Mouse (Mus musculus) hindbrain, embryonic 13.5 days (tissue): ENCODE measurements around the gene Spocd1. TPM values are rescaled to one million over a fixed set of nuclear protein-coding genes. Genes with fewer than 3 reads are reported as not detected.

ENCODE experiments used
- ATAC-seq: fragments of 200-750 bp; cut with Nextera tagmentation; 2 replicates; pipeline ENCODE4 v1.8.0; 2017; ENCODE audit warnings: moderate TSS enrichment; ENCODE audit not compliant: low FRiP score
- H3K27ac ChIP-seq: fragments of 300-500 bp; sonication (generic); 2 replicates; pipeline ENCODE4 v1.5.1; 2015; ENCODE audit warnings: inconsistent platforms, mild to moderate bottlenecking, moderate library complexity
- H3K27me3 ChIP-seq: fragments of 300-500 bp; sonication (generic); 2 replicates; pipeline ENCODE4 v1.6.1; 2015; ENCODE audit warnings: mild to moderate bottlenecking, inconsistent platforms
- H3K36me3 ChIP-seq: fragments of 300-500 bp; sonication (generic); 2 replicates; pipeline ENCODE4 v1.6.1; 2015; ENCODE audit warnings: mild to moderate bottlenecking, inconsistent platforms
- H3K4me1 ChIP-seq: fragments of 300-500 bp; sonication (generic); replicated peaks from 2 replicates; pipeline ENCODE4 v1.6.1; 2015; ENCODE audit warnings: inconsistent platforms
- H3K4me2 ChIP-seq: fragments of 300-500 bp; sonication (generic); 2 replicates; pipeline ENCODE4 v1.6.1; 2015; ENCODE audit warnings: inconsistent platforms, mild to moderate bottlenecking, moderate library complexity
- H3K4me3 ChIP-seq: fragments of 300-500 bp; sonication (generic); 2 replicates; pipeline ENCODE4 v1.5.1; 2015; ENCODE audit warnings: mild to moderate bottlenecking, inconsistent platforms
- H3K9ac ChIP-seq: fragments of 300-500 bp; sonication (generic); 2 replicates; pipeline ENCODE4 v1.6.1; 2015; ENCODE audit warnings: mild to moderate bottlenecking, inconsistent platforms
- H3K9me3 ChIP-seq: fragments of 300-500 bp; sonication (generic); 2 replicates; pipeline ENCODE4 v1.6.1; 2016; ENCODE audit warnings: inconsistent platforms
- WGBS: fragments of 180-500 bp; shearing (Covaris S2); methylation state at CpG from one replicate; pipeline ENCODE4 v1.1.7; 2015; 5-methylcytosine and 5-hydroxymethylcytosine counted together
- polyA plus RNA-seq: library from polyadenylated mRNA; unstranded; fragments of >200 nt; fragmentation: Nextera tagmentation; extraction: Ambion mirVana; gene quantifications from 2 replicates; pipeline ENCODE4 v1.2.1, GENCODE M21; 2015

Spocd1 gene
- polyA plus RNA-seq, 1 experiment from 2014 or later = not detected

DNA sequence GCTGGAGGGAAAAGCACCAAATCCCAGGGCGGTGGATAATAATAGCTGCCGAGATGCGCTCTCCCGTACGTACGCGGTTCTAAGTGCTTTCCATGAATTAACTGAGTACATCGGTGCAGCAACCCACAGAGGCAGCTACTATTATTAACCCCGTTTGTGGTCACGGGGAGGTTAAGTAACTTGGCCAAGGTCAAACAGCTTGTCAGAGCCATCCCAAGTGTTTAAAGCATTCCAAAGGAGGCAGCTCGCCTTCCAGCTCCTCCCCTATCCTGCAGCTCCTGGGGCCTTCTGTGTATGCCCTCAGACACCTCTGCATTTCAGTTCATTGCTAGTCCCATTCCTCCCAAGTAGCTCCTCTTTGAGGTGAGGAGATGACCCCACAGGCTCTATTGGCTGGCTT lies 36.2 kb downstream of the Spocd1 start:
- H3K4me3 ChIP-seq = no peak overlapping the region
- no peak overlapping the region for H3K9ac ChIP-seq
- peaks cover 58% of the 10 kb centered on the region for H3K4me1 ChIP-seq
- no peaks in the 10 kb centered on the region for H3K9me3 ChIP-seq
- peak overlapping the region; percentile 88 for H3K27ac ChIP-seq
- 52% methylated on average over 11 of the region's 11 CpGs for WGBS
- H3K27me3 ChIP-seq = no peaks in the 10 kb centered on the region
- no peak overlapping the region for H3K4me2 ChIP-seq
- H3K36me3 ChIP-seq = no peaks in the 10 kb centered on the region
- ATAC-seq = no peak

DNA sequence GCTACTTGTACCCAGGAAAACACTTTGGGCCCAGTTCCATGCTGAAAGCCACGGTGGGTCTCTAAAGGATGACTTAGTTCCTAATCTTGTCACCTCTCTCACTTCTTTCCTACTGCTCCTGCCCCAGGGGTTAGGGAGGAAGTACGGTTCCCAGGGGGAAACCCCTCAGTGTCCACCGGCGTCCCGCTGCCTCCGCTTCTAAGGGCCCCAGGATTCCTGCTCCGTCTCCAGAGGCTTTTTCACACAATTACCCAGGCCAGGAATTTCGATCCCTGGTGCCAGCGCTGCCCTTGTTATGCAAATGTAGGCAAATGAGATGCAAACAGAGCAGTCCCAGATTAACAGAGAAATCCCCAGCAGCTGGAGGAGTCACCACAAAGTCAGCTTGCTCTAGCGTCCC lies 37.2 kb downstream of the Spocd1 start:
- WGBS = 6% methylated on average over 10 of the region's 10 CpGs
- Histone ChIP-seq H3K27ac (peak overlapping the region; percentile 88), H3K4me1 (peaks cover 59% of the 10 kb centered on the region), H3K4me2 (no peak overlapping the region), H3K27me3 (no peaks in the 10 kb centered on the region), H3K9me3 (no peaks in the 10 kb centered on the region), H3K9ac (peak overlapping the region; percentile 25; the same call in 1 of the 2 replicates), H3K36me3 (no peaks in the 10 kb centered on the region), H3K4me3 (no peak overlapping the region)
- ATAC-seq = no peak

DNA sequence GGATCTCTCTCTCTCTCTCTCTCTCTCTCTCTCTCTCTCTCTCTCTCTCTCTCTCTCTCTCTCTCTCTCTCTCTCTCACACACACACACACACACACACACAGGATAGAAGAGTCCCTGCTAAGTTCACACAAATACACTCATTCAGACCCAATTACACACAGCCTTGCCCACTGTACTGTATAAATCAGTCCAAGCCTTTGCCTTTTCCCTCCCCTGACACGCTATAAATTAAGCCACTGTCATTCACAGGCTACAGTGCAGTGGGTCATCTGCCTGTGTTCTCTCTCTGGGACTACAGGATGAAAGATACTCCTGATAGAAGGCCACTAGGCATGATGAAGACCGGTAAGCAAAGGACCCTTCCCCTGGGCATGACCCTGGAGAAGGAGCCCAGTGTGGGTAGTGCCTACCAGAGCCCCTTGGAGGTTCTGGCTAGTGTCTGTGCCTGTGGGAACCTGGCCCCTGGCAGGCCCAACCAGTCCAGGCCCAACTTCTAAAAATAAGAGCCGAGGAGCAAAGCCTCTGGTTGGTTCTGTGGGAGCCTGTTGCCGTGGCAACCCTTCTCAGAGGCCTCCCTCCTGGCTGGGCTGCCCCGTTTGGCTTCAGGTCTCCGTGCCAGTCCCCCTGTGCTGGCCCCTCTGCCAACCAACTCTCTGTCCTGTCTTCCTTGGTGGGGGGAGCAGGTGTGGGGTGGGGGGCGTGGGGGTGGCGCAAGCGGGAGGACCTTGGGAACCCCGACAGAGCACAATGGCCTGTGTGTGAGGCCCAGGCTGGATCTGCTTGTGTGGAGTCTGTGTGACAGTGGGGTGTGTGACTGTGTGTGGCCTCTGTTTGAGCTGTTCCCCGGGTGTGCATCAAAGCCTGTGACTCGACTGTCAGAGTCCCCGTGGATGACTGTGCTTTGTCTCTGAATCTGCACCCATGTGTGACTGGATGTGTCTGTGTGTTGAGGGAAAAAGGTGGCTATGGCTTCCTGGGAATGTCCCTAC lies 38.3 kb downstream of the Spocd1 start:
- Histone ChIP-seq H3K36me3 (no peaks in the 10 kb centered on the region), H3K9ac (peak overlapping the region; percentile 43), H3K4me2 (peak overlapping the region; percentile 34), H3K4me3 (no peak overlapping the region), H3K27me3 (peaks cover 9% of the 10 kb centered on the region; the same call in 1 of the 2 replicates), H3K4me1 (peaks cover 69% of the 10 kb centered on the region), H3K9me3 (no peaks in the 10 kb centered on the region), H3K27ac (peak overlapping the region; percentile 88)
- peak; percentile 80 for ATAC-seq
- 16% methylated on average over 13 of the region's 13 CpGs for WGBS

DNA sequence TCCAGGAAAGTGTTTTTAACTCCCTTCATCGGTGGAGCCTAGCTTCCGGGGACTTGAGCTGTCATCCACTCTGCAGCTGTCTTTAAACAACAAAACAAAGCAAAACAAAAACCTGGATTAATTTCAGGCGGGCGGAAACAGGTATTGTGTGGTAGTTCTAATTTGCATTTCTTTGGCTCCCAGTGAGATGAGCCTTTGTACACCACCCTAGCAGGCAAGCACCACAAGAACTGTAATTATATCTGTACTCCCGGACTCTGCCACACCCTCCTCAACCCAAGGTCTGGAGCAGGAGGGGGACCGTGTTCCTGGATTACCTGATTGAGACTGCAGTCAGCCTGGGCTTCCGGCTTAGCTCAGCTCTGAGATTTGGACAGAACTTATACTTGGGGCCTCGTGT lies 41.1 kb downstream of the Spocd1 start:
- Histone ChIP-seq H3K4me3 (no peak overlapping the region), H3K27me3 (peaks cover 30% of the 10 kb centered on the region; the same call in 1 of the 2 replicates), H3K27ac (peak overlapping the region; percentile 53; the same call in 1 of the 2 replicates), H3K9me3 (no peaks in the 10 kb centered on the region), H3K4me2 (no peak overlapping the region), H3K9ac (no peak overlapping the region), H3K36me3 (no peaks in the 10 kb centered on the region), H3K4me1 (peaks cover 78% of the 10 kb centered on the region)
- ATAC-seq = no peak
- 27% methylated on average over 8 of the region's 8 CpGs for WGBS

DNA sequence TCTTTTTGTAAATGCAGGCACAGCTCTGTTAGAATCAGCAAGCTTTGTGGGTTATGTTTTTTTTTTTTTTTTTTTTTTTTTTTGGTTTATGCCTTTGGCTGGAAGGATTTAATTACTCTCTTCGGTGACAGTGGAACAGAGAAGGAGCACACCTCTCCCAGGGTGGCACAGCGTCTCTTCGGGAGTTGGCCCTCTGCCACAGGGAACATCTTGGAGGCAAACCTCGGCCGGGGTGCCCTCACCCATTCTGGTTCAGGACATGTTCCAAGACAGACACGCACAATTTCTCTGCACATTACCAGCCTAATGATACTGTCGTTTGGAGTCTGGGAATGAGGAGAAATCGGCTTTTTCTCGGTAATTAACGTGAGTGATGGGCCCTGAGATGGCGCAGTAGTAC lies 41.8 kb downstream of the Spocd1 start:
- Histone ChIP-seq H3K36me3 (no peaks in the 10 kb centered on the region), H3K9ac (no peak overlapping the region), H3K27ac (no peak overlapping the region), H3K4me1 (peaks cover 71% of the 10 kb centered on the region), H3K4me2 (no peak overlapping the region), H3K4me3 (no peak overlapping the region), H3K27me3 (peaks cover 36% of the 10 kb centered on the region; the same call in 1 of the 2 replicates), H3K9me3 (no peaks in the 10 kb centered on the region)
- no peak for ATAC-seq
- 65% methylated on average over 11 of the region's 11 CpGs for WGBS

DNA sequence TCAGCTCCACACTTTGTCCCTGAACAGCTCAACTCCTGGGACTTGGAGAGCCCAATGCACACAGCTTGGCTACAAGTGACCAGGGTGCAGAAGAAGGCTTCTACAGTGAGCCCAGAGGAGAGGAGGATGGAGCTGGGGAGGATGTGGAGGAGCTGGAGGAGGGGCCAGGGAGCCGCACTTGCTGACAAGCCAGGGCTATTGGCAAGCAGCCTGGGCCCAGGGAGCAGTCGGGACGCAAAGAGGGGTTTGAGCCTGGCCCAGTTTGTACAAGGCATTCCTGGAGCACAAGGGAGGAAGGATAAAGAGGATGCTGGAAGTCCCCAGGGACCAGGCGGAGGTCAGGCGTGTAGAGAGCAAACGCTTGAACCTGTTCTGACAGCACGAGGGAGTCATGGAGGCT lies 42.9 kb downstream of the Spocd1 start:
- H3K4me1 ChIP-seq = peaks cover 59% of the 10 kb centered on the region
- H3K9ac ChIP-seq = no peak overlapping the region
- H3K36me3 ChIP-seq = no peaks in the 10 kb centered on the region
- no peak overlapping the region for H3K27ac ChIP-seq
- no peak overlapping the region for H3K4me3 ChIP-seq
- H3K9me3 ChIP-seq = no peaks in the 10 kb centered on the region
- 33% methylated on average over 7 of the region's 7 CpGs for whole genome bisulfite sequencing
- no peak overlapping the region for H3K4me2 ChIP-seq
- H3K27me3 ChIP-seq = peaks cover 41% of the 10 kb centered on the region
- ATAC-seq = no peak

DNA sequence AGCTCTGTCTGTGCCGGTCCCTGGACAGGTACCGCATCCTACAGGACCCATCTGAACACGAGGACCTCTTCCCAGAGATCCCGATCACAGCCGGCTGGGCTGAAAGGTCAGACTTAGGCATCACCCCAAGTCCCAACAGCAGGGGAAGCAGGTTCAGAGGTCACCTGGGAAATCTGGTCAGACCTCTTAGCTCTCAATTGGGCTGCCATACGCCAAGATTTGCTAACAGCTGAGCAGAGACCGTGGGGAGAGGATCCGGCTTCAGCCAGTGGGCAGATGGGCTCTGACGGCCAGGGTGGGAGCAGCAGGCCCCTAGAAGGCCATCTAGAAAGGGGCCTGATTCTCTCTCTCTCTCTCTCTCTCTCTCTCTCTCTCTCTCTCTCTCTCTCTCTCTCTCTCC lies 45.2 kb downstream of the Spocd1 start:
- peaks cover 47% of the 10 kb centered on the region for H3K27me3 ChIP-seq
- H3K9ac ChIP-seq = no peak overlapping the region
- no peak overlapping the region for H3K4me2 ChIP-seq
- H3K4me3 ChIP-seq = no peak overlapping the region
- WGBS = 58% methylated on average over 9 of the region's 9 CpGs
- ATAC-seq = no peak
- H3K9me3 ChIP-seq = no peaks in the 10 kb centered on the region
- H3K27ac ChIP-seq = no peak overlapping the region
- no peaks in the 10 kb centered on the region for H3K36me3 ChIP-seq
- H3K4me1 ChIP-seq = peaks cover 60% of the 10 kb centered on the region

DNA sequence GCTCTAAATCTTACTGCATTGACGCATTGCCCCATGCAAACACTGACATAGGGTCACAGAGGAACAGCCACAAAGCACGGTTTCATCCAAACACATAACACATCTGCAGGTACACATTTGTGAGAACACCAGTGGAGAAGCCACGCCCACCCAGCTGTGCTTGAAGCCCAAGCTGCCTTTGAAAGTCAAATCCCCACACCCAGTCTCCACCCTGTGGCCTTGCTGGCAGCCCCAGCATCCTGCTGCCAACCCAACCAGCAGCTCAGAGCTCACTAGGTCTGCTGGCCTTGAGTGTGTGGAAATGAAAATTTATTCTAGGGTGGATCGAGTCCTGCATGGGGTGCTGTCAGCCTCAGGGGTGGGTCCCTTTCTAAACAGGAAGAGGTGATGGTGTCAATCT lies 48.2 kb downstream of the Spocd1 start:
- peaks cover 52% of the 10 kb centered on the region for H3K4me1 ChIP-seq
- no peak for ATAC-seq
- H3K27me3 ChIP-seq = peaks cover 53% of the 10 kb centered on the region
- no peaks in the 10 kb centered on the region for H3K36me3 ChIP-seq
- H3K27ac ChIP-seq = no peak overlapping the region
- H3K9ac ChIP-seq = no peak overlapping the region
- WGBS = 69% methylated on average over 4 of the region's 4 CpGs
- no peaks in the 10 kb centered on the region for H3K9me3 ChIP-seq
- H3K4me2 ChIP-seq = no peak overlapping the region
- no peak overlapping the region for H3K4me3 ChIP-seq

DNA sequence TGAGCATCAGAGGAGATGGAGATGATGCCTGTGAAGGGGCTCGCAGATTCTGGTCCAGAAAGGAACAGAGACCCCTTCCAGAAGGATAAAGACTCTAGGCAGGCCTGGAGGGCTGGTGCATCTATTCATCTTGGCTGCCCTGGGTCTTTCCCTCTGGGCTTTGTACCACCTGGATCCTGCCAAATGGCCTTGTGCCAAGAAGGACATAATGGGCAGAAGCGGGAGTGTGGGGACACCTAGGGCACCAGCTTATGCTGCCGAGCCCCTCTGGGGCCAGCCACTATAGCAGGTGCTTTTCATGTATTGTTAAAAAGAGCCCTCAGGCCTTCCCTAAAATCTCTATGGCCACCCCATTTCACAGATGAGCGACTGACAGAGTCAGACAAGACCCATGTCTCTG lies 49.2 kb downstream of the Spocd1 start:
- H3K9ac ChIP-seq = no peak overlapping the region; the same call in 1 of the 2 replicates
- no peaks in the 10 kb centered on the region for H3K36me3 ChIP-seq
- 53% methylated on average over 4 of the region's 4 CpGs for WGBS
- H3K4me3 ChIP-seq = no peak overlapping the region
- H3K4me1 ChIP-seq = peaks cover 53% of the 10 kb centered on the region
- no peak for ATAC-seq
- no peaks in the 10 kb centered on the region for H3K9me3 ChIP-seq
- peaks cover 51% of the 10 kb centered on the region for H3K27me3 ChIP-seq
- H3K27ac ChIP-seq = no peak overlapping the region
- H3K4me2 ChIP-seq = no peak overlapping the region

DNA sequence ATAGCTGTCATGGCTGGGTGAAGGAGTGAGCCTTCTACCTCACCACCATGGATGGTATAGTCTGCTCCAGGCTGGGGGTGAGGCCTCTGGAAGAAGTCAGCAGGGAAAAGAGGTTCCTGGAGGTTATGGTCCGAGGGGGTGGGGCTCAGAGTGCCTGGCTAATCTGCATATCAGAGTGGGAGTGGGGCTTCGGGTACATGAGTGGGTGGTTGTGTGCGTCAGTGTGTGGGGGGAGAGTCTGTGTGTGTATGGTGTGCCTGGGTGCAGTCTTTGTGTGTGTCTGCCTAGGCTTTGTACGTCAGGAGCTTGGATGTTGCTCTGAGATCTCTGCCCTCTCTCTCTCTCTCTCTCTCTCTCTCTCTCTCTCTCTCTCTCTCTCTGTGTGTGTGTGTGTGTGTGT lies 49.9 kb downstream of the Spocd1 start:
- no peak for ATAC-seq
- peaks cover 55% of the 10 kb centered on the region for H3K4me1 ChIP-seq
- 85% methylated on average over 4 of the region's 4 CpGs for WGBS

DNA sequence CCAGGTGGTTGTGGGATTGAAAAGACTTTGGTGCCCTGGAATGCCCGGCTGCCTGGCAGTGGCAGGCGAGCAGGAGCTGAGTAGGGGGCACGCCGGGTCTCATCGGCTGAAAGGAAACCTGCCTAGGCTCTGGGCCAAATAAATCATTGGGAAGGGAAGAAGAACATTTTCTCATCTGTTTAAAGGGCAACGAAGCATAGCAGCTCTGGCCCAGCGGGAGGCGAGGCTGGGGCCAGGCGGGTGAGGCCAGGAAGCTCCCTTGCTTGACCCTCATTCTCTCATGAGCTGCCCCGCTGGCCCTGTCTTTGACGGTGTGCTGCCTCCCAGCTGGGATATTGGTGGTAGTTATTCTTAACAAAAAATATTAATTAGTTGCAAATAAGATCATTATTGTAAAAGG lies 52.6 kb downstream of the Spocd1 start:
- H3K9ac ChIP-seq = peak overlapping the region; percentile 35
- 18% methylated on average over 11 of the region's 11 CpGs for WGBS

More for the DNA sequence above, 49.9 kb downstream of the Spocd1 start:
- Histone ChIP-seq H3K9me3 (no peaks in the 10 kb centered on the region), H3K27me3 (peaks cover 48% of the 10 kb centered on the region), H3K9ac (no peak overlapping the region), H3K27ac (no peak overlapping the region), H3K4me2 (no peak overlapping the region), H3K36me3 (no peaks in the 10 kb centered on the region), H3K4me3 (no peak overlapping the region)

DNA sequence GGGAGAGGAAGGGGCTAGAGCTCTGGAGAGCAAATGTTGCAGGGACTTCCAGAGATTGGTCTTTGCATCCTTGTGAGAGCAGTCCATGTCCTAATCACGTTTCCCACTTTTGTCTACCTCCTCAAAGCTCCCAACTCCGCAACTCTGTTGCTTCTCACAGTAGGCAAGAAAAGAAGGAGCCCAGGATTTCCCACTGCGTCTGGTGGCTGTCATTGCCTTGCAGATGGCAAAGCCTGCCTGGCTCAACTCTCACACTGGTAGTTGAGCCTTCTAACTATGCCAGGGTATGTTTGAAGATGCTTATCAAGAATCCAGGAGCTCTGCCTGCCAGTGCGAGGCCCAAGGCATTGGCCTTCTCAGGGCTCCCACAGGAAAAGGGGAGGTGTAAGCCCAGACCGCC lies 54.0 kb downstream of the Spocd1 start:
- Histone ChIP-seq H3K9ac (0 out of 2 replicates have a peak overlapping the region, but pooled peaks have one; percentile 13), H3K27ac (peak overlapping the region; percentile 67), H3K27me3 (peaks cover 40% of the 10 kb centered on the region), H3K4me3 (no peak overlapping the region), H3K36me3 (no peaks in the 10 kb centered on the region), H3K9me3 (no peaks in the 10 kb centered on the region), H3K4me2 (no peak overlapping the region), H3K4me1 (peaks cover 68% of the 10 kb centered on the region)
- ATAC-seq = no peak
- whole genome bisulfite sequencing = 19% methylated on average over 5 of the region's 5 CpGs

More for the DNA sequence above, 52.6 kb downstream of the Spocd1 start:
- no peaks in the 10 kb centered on the region for H3K36me3 ChIP-seq
- ATAC-seq = no peak
- H3K4me2 ChIP-seq = no peak overlapping the region
- no peak overlapping the region for H3K27ac ChIP-seq
- H3K9me3 ChIP-seq = no peaks in the 10 kb centered on the region
- H3K4me1 ChIP-seq = peaks cover 64% of the 10 kb centered on the region
- no peak overlapping the region for H3K4me3 ChIP-seq
- H3K27me3 ChIP-seq = peaks cover 35% of the 10 kb centered on the region
